Mouse (Mus musculus) cerebellum, adult 9-10 months (tissue): ENCODE measurements around the gene Sstr3.

Experiments used
- DNase-seq: peaks from one replicate; pipeline ENCODE4 v3.0.0; 2022

Gene Sstr3

GRCm38 (mm10) chr15:78502437-78503132, 41.9 kb downstream of the Sstr3 start:
- DNase-seq, result no peak

DNA sequence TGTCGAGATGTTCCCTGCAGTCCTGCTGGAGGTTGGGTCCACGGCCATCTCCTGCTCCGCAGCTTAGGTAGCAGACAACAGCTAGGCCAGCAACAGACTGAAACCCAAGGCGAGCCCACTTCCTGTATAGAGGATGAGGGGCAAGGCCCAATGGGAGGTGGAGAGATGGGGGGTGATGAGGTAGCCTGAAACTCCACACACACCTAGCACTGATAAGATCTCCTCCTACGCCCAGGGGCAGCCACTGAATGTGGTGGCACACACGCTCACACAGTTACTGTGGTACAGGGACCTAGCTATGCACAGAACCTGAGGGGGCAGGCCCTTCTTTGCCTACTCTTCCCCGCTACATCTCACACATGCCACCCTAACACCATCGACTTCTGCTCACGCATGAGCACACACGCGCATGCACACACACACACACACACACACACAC, 49.5 kb downstream of the Sstr3 start, which contains the start of gene Il2rb:
Il2rb (minus strand) TSS at position 304 of the 439 bp plus-strand sequence.
- DNase-seq, result no peak

DNA sequence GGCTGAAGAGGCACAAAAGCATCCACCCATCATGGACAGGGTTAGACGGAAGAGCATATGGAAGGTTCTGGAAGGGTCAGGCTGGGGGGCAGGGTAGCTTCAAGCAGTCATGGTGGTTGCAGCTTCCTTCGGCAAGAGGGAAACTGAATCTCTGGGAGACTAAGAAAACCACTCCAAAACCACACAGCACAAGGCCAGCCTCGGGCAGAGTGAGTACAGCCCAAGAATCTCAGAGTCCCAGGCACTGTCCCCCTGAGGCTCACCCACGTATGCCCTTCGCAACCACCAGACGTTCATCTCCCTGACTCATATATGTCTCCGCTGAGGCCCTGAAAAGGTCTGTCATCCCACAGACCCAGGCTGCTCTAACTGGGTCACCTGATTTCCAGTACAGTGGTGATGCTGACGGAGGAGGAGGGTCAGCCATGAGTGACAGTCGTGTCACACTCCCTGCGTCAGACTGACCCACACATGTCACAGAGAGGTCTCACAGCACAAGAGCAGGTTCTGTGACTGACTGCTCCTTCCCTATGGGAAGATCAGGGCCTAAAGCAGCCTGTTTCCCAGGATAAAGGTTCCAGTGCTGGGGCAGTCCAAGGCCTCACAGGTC, 51.0 kb downstream of the Sstr3 start:
- no peak for DNase-seq

GRCm38 (mm10) chr15:78491301-78491700, 53.2 kb downstream of the Sstr3 start:
- DNase-seq, result no peak

DNA sequence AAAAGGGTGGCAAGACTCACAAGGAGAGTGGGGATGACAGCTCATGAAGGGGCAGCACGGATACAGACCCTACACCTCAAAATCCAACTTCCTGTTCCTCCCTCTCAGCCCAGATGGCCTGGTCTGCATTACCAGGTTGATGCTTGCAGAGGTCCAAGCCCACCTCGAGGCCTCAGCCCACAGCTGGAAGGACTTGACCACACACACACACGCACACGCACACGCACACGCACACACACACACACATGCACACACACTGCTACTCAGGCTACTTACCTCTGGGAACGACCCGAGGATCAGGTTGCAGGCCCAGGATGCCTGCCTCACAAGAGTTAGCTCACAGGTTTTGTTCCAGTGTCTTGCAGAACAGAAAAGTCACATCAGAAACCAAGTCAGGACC, 54.6 kb downstream of the Sstr3 start:
- DNase-seq, result no peak

DNA sequence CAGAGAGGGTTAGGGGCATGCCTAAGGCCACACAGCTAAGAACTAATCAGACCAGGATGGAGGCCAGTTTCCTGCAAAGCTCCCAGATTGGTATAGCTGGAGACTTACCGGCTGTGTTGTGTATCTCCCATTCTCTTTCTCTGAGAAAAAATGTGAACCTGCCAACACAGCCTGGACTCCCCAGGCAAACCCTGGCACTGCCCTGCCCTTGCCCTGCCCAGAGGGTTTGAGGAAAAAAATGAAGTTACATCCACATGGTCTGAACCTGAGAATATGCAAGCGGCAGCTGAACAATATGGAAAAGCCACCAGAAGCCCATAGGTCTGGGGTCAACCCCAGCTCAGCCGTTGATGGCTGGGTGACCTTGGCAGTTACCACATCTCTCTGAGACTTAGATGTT, 55.2 kb downstream of the Sstr3 start:
- peak; percentile 70 for DNase-seq

- DNase-seq, result no peak
These were observed 57.4 kb downstream of the Sstr3 start for GRCm38 (mm10) chr15:78487066-78487465.
